Mouse (Mus musculus) stomach, postnatal 0 days (tissue): ENCODE measurements around the gene Kank1.

Experiments used
- CTCF ChIP-seq: IDR thresholded peaks from 2 replicates; pipeline ENCODE4 v1.5.1; 2016; ENCODE audit warnings: antibody characterized with exemption, low read depth, mild to moderate bottlenecking, moderate library complexity
- EP300 ChIP-seq: optimal IDR thresholded peaks from 2 replicates; pipeline ENCODE3; 2016; ENCODE audit warnings: antibody characterized with exemption

DNA sequence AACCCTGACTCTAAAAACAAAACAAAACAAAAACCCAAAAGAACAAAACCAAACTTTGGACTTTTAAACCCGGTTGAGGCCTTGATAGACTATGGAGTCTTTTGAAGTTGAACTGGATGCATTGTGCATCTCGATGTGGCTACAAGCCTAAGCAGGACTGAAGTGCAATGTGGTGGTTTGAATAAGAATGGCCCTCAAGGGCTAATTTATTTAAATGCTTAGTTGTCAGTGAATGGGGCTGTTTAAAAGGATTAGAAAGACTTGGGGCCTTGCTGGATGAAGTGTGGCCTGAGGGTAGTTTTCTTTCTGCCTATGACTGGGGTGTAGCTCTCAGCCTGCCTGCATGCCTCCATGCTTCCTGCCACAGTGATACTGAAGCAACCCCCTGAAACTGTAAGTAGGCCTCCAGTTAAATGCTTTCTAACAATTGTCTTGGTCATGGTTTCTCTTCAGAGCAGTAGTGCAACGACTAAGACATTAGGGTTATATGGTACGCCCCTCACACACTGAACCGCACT, 242.4 kb downstream of the Kank1 start:
- TF ChIP-seq CTCF (no peak), EP300 (no peak)
